Mouse (Mus musculus) neural tube, embryonic 15.5 days (tissue): ENCODE results near the gene Sfxn4. TPM values are rescaled to one million over a fixed set of nuclear protein-coding genes. Genes with fewer than 3 reads are reported as not detected.

Experiments
- ATAC-seq: fragments of 200-750 bp; cut with Nextera tagmentation; 2 replicates; pipeline ENCODE4 v1.8.0; 2017; ENCODE audit warnings: mild to moderate bottlenecking, moderate TSS enrichment, moderate library complexity; ENCODE audit not compliant: low FRiP score
- H3K27ac ChIP-seq: fragments of 300-500 bp; sonication (generic); replicated peaks from 2 replicates; pipeline ENCODE4 v1.5.1; 2015; ENCODE audit warnings: mild to moderate bottlenecking, inconsistent platforms
- H3K27me3 ChIP-seq: fragments of 300-500 bp; sonication (generic); replicated peaks from 2 replicates; pipeline ENCODE4 v1.6.1; 2015; ENCODE audit warnings: inconsistent platforms
- H3K36me3 ChIP-seq: fragments of 300-500 bp; sonication (generic); 2 replicates; pipeline ENCODE4 v1.6.1; 2015; ENCODE audit warnings: inconsistent platforms
- H3K4me1 ChIP-seq: fragments of 300-500 bp; sonication (generic); 2 replicates; pipeline ENCODE4 v1.6.1; 2015; ENCODE audit warnings: inconsistent platforms
- H3K4me2 ChIP-seq: fragments of 300-500 bp; sonication (generic); 2 replicates; pipeline ENCODE4 v1.6.1; 2015; ENCODE audit warnings: inconsistent platforms, mild to moderate bottlenecking, moderate library complexity
- H3K4me3 ChIP-seq: fragments of 300-500 bp; sonication (generic); replicated peaks from 2 replicates; pipeline ENCODE4 v1.5.1; 2015; ENCODE audit warnings: mild to moderate bottlenecking, inconsistent platforms
- H3K9ac ChIP-seq: fragments of 300-500 bp; sonication (generic); replicated peaks from 2 replicates; pipeline ENCODE4 v1.6.1; 2015; ENCODE audit warnings: mild to moderate bottlenecking, inconsistent platforms
- H3K9me3 ChIP-seq: fragments of 300-500 bp; sonication (generic); replicated peaks from 2 replicates; pipeline ENCODE4 v1.6.1; 2016; ENCODE audit warnings: inconsistent platforms
- WGBS: fragments of 180-500 bp; shearing (Covaris S2); methylation state at CpG from one replicate; pipeline ENCODE4 v1.1.7; 2015; ENCODE audit warnings: mixed read lengths; 5-methylcytosine and 5-hydroxymethylcytosine counted together
- polyA plus RNA-seq: library from polyadenylated mRNA; unstranded; fragments of >200 nt; fragmentation: Nextera tagmentation; extraction: Ambion mirVana; gene quantifications from 2 replicates; pipeline ENCODE4 v1.2.1, GENCODE M21; 2015

The Sfxn4 gene
- polyA plus RNA-seq = 11.0 and 13.0 TPM in 2 replicates

- WGBS = 5% methylated on average over 30 of the region's 30 CpGs
- Histone ChIP-seq H3K36me3 (peaks cover 19% of the 10 kb centered on the region), H3K4me3 (peak within 1 kb of the TSS; percentile 63), H3K27me3 (no peaks in the 10 kb centered on the region), H3K9ac (peak within 1 kb of the TSS; percentile 71), H3K4me1 (peaks cover 11% of the 10 kb centered on the region), H3K9me3 (no peaks in the 10 kb centered on the region), H3K27ac (peak within 1 kb of the TSS; percentile 84), H3K4me2 (peak within 1 kb of the TSS; percentile 75)
- peak; percentile 99 for ATAC-seq
These were observed at the start of gene Sfxn4 for GRCm38 (mm10) chr19:60860868-60861700. Gene Sfxn4, minus strand, starts transcription at chr19:60861479.

- no peak for ATAC-seq
- Histone ChIP-seq H3K4me1 (no peaks in the 10 kb centered on the region), H3K36me3 (no peaks in the 10 kb centered on the region), H3K4me3 (no peak overlapping the region), H3K27me3 (no peaks in the 10 kb centered on the region), H3K9me3 (no peaks in the 10 kb centered on the region), H3K4me2 (no peak overlapping the region), H3K27ac (no peak overlapping the region), H3K9ac (no peak overlapping the region)
These were observed 49.0 kb upstream of the Sfxn4 start for GRCm38 (mm10) chr19:60910304-60910703.

- Histone ChIP-seq H3K9me3 (no peaks in the 10 kb centered on the region), H3K4me2 (no peak overlapping the region), H3K9ac (no peak overlapping the region), H3K36me3 (no peaks in the 10 kb centered on the region), H3K4me1 (no peaks in the 10 kb centered on the region), H3K4me3 (no peak overlapping the region), H3K27me3 (no peaks in the 10 kb centered on the region), H3K27ac (no peak overlapping the region)
- ATAC-seq = no peak
- 97% methylated on average over 5 of the region's 5 CpGs for WGBS
These were observed 44.2 kb upstream of the Sfxn4 start for GRCm38 (mm10) chr19:60905477-60905876.

- WGBS = 81% methylated on average over 1 of the region's 1 CpGs
These were observed 42.7 kb upstream of the Sfxn4 start for GRCm38 (mm10) chr19:60903971-60904370.

GRCm38 (mm10) chr19:60903139-60903538 lies 41.9 kb upstream of the Sfxn4 start:
- Histone ChIP-seq H3K4me2 (no peak overlapping the region), H3K9ac (no peak overlapping the region), H3K27ac (no peak overlapping the region), H3K27me3 (no peaks in the 10 kb centered on the region), H3K4me3 (no peak overlapping the region), H3K36me3 (no peaks in the 10 kb centered on the region), H3K9me3 (no peaks in the 10 kb centered on the region), H3K4me1 (no peaks in the 10 kb centered on the region)
- no peak for ATAC-seq
- WGBS = 91% methylated on average over 1 of the region's 1 CpGs

More at GRCm38 (mm10) chr19:60903971-60904370, 42.7 kb upstream of the Sfxn4 start:
- H3K4me3 ChIP-seq = no peak overlapping the region
- H3K4me1 ChIP-seq = no peaks in the 10 kb centered on the region
- no peaks in the 10 kb centered on the region for H3K36me3 ChIP-seq
- no peak for ATAC-seq
- H3K9me3 ChIP-seq = no peaks in the 10 kb centered on the region
- no peak overlapping the region for H3K9ac ChIP-seq
- H3K4me2 ChIP-seq = no peak overlapping the region
- no peak overlapping the region for H3K27ac ChIP-seq
- no peaks in the 10 kb centered on the region for H3K27me3 ChIP-seq

- 35% methylated on average over 3 of the region's 3 CpGs for WGBS
These were observed 34.1 kb upstream of the Sfxn4 start for GRCm38 (mm10) chr19:60895251-60895880.

GRCm38 (mm10) chr19:60891934-60892547 lies 30.8 kb upstream of the Sfxn4 start:
- Histone ChIP-seq H3K9ac (no peak overlapping the region), H3K4me3 (peak overlapping the region; percentile 87), H3K36me3 (no peaks in the 10 kb centered on the region), H3K27ac (no peak overlapping the region), H3K9me3 (no peaks in the 10 kb centered on the region), H3K4me2 (peak overlapping the region; percentile 67), H3K27me3 (no peaks in the 10 kb centered on the region), H3K4me1 (peaks cover 25% of the 10 kb centered on the region)
- 24% methylated on average over 1 of the region's 1 CpGs for WGBS
- no peak for ATAC-seq

More at GRCm38 (mm10) chr19:60895251-60895880, 34.1 kb upstream of the Sfxn4 start:
- H3K36me3 ChIP-seq = no peaks in the 10 kb centered on the region
- peaks cover 19% of the 10 kb centered on the region for H3K4me1 ChIP-seq
- H3K27ac ChIP-seq = no peak overlapping the region
- H3K4me2 ChIP-seq = no peak overlapping the region
- H3K9me3 ChIP-seq = no peaks in the 10 kb centered on the region
- H3K9ac ChIP-seq = no peak overlapping the region
- H3K4me3 ChIP-seq = no peak overlapping the region
- no peaks in the 10 kb centered on the region for H3K27me3 ChIP-seq
- no peak for ATAC-seq

GRCm38 (mm10) chr19:60891123-60891470 lies 29.8 kb upstream of the Sfxn4 start:
- ATAC-seq = no peak
- no peaks in the 10 kb centered on the region for H3K27me3 ChIP-seq
- peak overlapping the region; percentile 23; the same call in 1 of the 2 replicates for H3K27ac ChIP-seq
- 8% methylated on average over 4 of the region's 5 CpGs for WGBS
- peaks cover 25% of the 10 kb centered on the region for H3K4me1 ChIP-seq
- H3K9ac ChIP-seq = peak overlapping the region; percentile 36; the same call in 1 of the 2 replicates
- no peaks in the 10 kb centered on the region for H3K36me3 ChIP-seq
- no peaks in the 10 kb centered on the region for H3K9me3 ChIP-seq
- H3K4me3 ChIP-seq = peak overlapping the region; percentile 87
- peak overlapping the region; percentile 67 for H3K4me2 ChIP-seq

- Histone ChIP-seq H3K4me2 (peak overlapping the region; percentile 67), H3K9ac (peak overlapping the region; percentile 76), H3K4me1 (peaks cover 25% of the 10 kb centered on the region), H3K9me3 (no peaks in the 10 kb centered on the region), H3K4me3 (peak overlapping the region; percentile 87), H3K27ac (peak overlapping the region; percentile 94), H3K36me3 (no peaks in the 10 kb centered on the region), H3K27me3 (no peaks in the 10 kb centered on the region)
- peak; percentile 72 for ATAC-seq
- WGBS = under 1% methylated on average over 41 of the region's 41 CpGs
These were observed 29.3 kb upstream of the Sfxn4 start for GRCm38 (mm10) chr19:60890391-60891122.

- peak within 1 kb of the TSS; percentile 94 for H3K27ac ChIP-seq
- ATAC-seq = peak; percentile 99
- no peaks in the 10 kb centered on the region for H3K27me3 ChIP-seq
- WGBS = under 1% methylated on average over 55 of the region's 55 CpGs
- H3K36me3 ChIP-seq = no peaks in the 10 kb centered on the region
- H3K4me1 ChIP-seq = peaks cover 21% of the 10 kb centered on the region
- peak within 1 kb of the TSS; percentile 67 for H3K4me2 ChIP-seq
- H3K9me3 ChIP-seq = no peaks in the 10 kb centered on the region
- peak within 1 kb of the TSS; percentile 76 for H3K9ac ChIP-seq
- peak within 1 kb of the TSS; percentile 87 for H3K4me3 ChIP-seq
These were observed 28.5 kb upstream of the Sfxn4 start, which contains the start of gene Grk5 for GRCm38 (mm10) chr19:60889714-60890315. Gene Grk5, plus strand, starts transcription at chr19:60889749.
